Mouse (Mus musculus) frontal cortex, postnatal 25 days (tissue): Measurements from ENCODE around the gene 1810049J17Rik.

Experiments
- DNase-seq, 2 experiments: peaks; one replicate each; pipeline ENCODE4 v3.0.0; 2022; ENCODE audit warnings: low spot score in 2 of 2

1810049J17Rik gene

GRCm38 (mm10) chr15:12348950-12349349 lies 27.3 kb upstream of the 1810049J17Rik start:
- no peak for DNase-seq

- DNase-seq: no peak
Observed at GRCm38 (mm10) chr15:12346916-12347315, 25.2 kb upstream of the 1810049J17Rik start.

GRCm38 (mm10) chr15:12341401-12341758 lies 19.7 kb upstream of the 1810049J17Rik start:
- DNase-seq: no peak

DNA sequence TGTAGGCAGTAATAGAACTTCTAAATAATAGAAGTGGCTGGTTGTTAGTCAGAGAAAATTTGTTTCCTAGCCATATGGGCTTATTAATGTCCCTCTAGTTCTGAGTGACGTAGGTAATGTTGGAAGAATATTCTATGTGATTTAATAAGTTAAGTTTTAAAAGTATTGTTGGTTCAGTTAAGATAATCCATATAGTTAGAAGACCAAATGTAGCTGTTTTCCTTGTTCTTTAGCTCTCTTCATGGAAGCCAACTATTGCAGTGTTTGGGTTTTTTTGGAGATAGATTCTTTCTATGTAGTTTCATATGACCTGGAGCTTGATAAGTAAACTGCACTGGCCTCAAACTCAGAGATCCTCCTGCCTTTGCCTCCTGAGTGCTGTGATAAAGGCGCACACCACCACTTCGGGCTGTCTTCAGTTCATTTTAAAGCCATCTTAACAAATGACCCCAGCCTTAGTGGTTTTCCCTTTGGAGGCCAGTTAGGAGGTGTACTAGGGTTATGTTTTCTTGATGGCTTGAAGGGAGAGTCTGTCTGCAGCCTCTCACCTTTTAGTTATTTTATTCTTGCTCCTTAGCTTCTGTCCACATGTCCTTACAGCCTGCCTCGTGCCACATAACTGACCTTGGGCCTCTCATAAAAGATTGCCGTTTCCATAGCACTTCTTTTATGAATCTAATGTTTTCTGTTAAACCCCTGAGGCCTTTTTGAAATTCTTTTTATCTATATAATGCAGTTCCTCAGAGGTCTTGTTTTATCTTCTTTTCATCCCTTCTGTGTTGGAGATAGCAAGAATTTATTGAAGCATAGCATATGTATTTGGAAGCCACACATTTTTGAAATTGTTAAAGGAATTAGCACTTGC lies 19.1 kb upstream of the 1810049J17Rik start:
- DNase-seq: no peak

DNA sequence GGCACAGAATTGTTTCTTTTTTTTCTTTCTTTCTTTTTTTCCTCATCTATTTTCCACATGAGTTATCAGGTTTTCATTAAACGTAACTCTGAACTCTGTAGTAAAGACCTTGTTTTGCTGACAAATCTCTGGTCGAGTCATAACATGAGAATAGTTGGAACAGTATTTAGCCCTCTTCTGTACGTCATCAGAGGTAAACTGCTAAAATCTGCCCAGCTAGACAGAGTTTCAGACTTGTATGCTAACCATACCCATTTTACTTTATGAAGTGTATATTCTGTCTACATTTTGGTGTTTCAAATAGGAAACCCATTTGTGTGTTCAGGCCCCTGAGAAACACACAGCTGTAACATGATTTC lies 16.1 kb upstream of the 1810049J17Rik start:
- DNase-seq: no peak

DNA sequence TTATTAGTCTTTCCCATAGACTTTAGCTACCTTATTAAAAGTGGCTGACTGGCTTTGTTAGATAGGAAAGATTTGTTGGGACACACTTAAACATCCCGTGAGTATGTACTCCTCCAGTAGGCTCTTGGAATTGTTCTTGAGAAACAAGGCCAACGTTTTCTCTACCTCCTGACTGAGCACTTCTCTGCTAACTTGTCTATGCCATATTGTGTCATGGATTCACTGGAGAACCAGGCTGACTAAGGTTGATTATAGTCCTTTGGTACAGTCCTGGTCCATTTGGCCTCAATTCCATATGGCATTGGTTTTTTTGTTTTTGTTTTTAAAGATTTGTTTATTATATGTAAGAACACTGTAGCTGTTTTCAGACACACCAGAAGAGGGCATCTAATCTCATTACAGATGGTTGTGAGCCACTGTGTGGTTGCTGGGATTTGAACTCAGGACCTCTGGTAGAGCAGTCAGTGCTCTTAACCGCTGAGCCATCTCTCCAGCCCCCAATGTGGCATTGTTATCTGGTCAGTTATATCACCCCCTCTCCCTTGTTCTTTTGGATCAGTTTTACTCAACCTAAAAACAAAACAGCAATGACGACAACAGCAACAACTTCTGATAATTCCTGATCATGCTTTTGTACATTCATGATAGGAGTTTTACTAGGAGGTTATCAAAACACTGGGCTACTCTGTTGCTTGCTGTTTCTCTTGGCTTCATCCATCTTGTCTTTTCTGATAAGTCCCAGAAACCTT lies 15.5 kb upstream of the 1810049J17Rik start:
- DNase-seq: no peak

- no peak for DNase-seq
Observed at GRCm38 (mm10) chr15:12334381-12334780, 12.7 kb upstream of the 1810049J17Rik start.

DNA sequence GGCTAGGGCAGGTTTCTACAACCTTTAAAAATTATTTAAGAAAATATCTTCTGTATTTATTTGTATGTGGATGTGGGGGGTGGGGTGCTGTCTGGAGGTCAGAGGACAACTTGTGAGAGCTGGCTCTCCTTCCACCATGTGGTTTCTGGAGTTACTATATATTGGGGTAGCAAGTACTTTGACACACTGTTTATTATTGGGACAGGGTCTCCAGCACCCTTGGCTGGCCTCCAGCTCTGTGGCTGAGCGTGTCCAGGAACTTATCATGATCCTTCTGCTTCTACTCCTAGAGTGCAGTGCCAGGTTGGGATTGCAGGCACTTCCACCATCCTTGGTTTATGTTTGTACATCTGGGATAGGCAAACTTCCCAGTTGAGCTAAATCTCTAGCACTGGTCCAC lies 9.6 kb upstream of the 1810049J17Rik start:
- DNase-seq: no peak

GRCm38 (mm10) chr15:12330892-12331291 lies 9.2 kb upstream of the 1810049J17Rik start:
- no peak for DNase-seq

GRCm38 (mm10) chr15:12330389-12330788 lies 8.7 kb upstream of the 1810049J17Rik start:
- DNase-seq: no peak

- DNase-seq: no peak
Observed at GRCm38 (mm10) chr15:12324326-12324725, 2.6 kb upstream of the 1810049J17Rik start.

GRCm38 (mm10) chr15:12322676-12323402 lies 1.1 kb upstream of the 1810049J17Rik start:
- DNase-seq: no peak

DNA sequence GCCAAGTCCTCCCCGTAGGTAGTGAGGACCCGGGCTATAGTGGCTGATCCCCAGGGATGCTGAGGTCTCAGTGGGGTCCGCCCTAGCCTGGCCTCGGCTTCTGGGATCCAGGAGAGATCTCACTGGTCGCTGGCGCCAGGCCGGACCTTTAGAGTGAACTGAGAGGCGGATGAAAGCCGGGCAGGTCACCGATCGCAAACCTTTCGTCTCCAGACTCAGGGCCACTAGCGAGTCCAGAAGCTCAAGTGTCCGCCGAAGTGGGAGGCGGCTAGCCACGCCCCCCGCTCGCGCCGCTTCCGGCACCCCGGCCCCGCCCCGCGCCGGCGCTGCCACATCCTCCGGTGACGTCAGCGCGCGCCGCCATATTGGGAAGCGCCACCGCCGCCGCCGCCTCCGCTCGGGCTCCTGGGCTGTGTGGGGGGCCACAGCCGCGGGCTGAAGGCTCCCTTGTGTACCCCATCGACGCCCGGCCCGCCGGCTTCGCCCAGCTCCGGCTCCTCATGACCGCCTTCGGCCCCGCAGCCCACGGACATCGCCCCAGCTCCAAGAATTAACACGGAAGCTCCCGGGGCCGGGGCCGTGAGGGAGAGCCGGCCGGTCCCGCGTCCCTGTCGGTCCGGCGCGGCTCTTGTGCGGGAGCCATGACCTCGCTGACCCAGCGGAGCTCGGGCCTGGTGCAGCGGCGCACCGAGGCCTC lies 460 bp downstream of the 1810049J17Rik start, which contains the start of gene Golph3:
Gene Golph3, plus strand, starts transcription at position 360 of the 697 bp plus-strand sequence.
- DNase-seq: peak; percentile 90

DNA sequence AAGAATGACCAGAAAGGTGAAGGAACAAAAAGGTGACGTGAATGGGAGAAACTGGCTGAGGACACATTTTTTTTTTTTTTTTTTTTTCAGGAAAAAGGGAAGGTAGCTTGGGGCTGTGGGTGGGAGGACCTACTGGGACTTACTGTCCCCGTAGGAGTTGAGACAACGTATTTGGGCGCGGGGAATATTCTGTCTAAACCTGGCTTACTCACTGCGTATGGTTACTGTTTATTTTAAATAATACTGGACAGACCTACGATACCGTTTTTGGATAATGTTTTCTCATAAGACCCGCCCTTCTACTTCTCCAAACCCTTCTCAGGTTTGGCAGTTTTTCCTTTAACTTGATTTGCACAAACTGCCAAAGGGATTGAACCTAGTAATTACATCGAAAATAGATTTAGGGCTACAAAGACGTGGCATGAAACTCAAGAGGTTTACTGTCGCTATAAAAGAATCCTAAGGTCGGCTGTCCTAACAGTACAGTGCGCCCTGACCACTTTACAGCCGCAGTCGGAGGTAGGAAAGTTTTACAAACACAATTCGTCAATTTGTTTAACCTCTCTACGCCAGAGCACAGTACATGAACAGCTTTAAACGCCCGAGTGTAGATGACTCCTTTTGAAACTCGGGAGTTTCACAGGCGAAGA lies 1.1 kb downstream of the 1810049J17Rik start:
- no peak for DNase-seq

DNA sequence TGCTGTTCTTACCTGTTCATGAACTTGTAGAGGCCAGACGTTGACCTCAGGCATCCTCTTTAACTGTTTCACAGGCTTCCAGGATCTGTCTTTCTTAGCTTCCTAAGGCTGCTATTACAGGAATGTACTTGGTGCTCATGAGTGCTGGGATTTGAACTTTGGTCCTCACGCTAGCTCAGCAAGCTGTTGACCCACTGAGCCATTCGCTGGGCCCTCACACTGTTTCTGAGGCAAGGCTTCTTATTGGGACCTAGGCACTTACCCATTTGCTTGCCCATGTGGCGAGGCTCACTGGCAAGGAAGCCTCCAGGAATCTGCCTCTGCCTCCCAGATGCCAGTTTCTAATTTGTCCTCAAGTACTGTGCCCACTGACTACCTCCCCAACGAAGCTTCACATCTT lies 1.8 kb downstream of the 1810049J17Rik start:
- DNase-seq: no peak

- DNase-seq: no peak
Observed at GRCm38 (mm10) chr15:12318451-12318850, 3.2 kb downstream of the 1810049J17Rik start.

GRCm38 (mm10) chr15:12317290-12317689 lies 4.4 kb downstream of the 1810049J17Rik start:
- no peak for DNase-seq

GRCm38 (mm10) chr15:12315996-12316395 lies 5.7 kb downstream of the 1810049J17Rik start:
- DNase-seq: no peak

GRCm38 (mm10) chr15:12314584-12314983 lies 7.1 kb downstream of the 1810049J17Rik start:
- DNase-seq: no peak

GRCm38 (mm10) chr15:12313255-12313654 lies 8.4 kb downstream of the 1810049J17Rik start:
- no peak for DNase-seq

DNA sequence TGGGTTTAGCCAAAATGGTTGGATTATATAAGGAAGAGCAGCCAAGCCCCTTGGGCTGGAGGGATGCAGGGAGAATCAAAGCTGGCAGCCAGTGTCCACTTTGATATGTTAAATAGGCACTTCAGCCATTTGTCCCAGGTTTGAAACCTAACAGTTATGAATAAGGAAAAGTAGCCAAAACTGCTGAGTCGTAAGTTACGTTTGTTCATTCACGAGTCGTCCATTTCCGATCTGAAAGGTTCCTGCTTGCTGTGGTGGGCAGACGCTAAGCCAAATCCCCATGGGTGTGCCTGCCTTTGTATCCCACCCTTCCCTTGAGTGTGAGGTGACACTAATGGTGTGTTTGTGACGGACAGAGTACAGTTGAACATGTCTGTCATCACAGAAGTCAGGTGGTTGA lies 10.2 kb downstream of the 1810049J17Rik start:
- no peak for DNase-seq
